Mouse (Mus musculus) kidney, postnatal 0 days (tissue): ENCODE measurements around the gene Sucnr1. TPM values are rescaled to one million over a fixed set of nuclear protein-coding genes. Genes with fewer than 3 reads are reported as not detected.

Experiments used
- ATAC-seq: fragments of 200-750 bp; cut with Nextera tagmentation; replicated peaks from 2 replicates; pipeline ENCODE4 v1.8.0; 2017; ENCODE audit warnings: low read depth, moderate number of reproducible peaks, moderate TSS enrichment, moderate library complexity; ENCODE audit not compliant: low FRiP score
- DNase-seq: peaks from one replicate; pipeline ENCODE4 v3.0.0-alpha.2; 2016; ENCODE audit warnings: low spot score
- H3K27ac ChIP-seq: fragments of 300-500 bp; sonication (generic); 2 replicates; pipeline ENCODE4 v1.5.1; 2014; ENCODE audit warnings: mild to moderate bottlenecking
- H3K27me3 ChIP-seq: fragments of 300-500 bp; sonication (generic); 2 replicates; pipeline ENCODE4 v1.6.1; 2014; ENCODE audit warnings: low read length, mixed read lengths; ENCODE audit not compliant: insufficient read depth
- H3K36me3 ChIP-seq: fragments of 300-500 bp; sonication (generic); 2 replicates; pipeline ENCODE4 v1.6.1; 2014; ENCODE audit warnings: low read length, mixed read lengths; ENCODE audit not compliant: insufficient read depth
- H3K4me1 ChIP-seq: fragments of 300-500 bp; sonication (generic); replicated peaks from 2 replicates; pipeline ENCODE4 v1.6.1; 2014; ENCODE audit warnings: antibody characterized with exemption, low read length, mixed read lengths; ENCODE audit not compliant: insufficient read depth
- H3K4me2 ChIP-seq: fragments of 300-500 bp; sonication (generic); 2 replicates; pipeline ENCODE4 v1.6.1; 2014; ENCODE audit warnings: mild to moderate bottlenecking, low read length, moderate library complexity, mixed read lengths
- H3K4me3 ChIP-seq: fragments of 300-500 bp; sonication (generic); replicated peaks from 2 replicates; pipeline ENCODE4 v1.5.1; 2014; ENCODE audit warnings: low read depth, low read length
- H3K9ac ChIP-seq: fragments of 300-500 bp; sonication (generic); 2 replicates; pipeline ENCODE4 v1.6.1; 2014; ENCODE audit warnings: low read depth, low read length
- H3K9me3 ChIP-seq: fragments of 300-500 bp; sonication (generic); replicated peaks from 2 replicates; pipeline ENCODE4 v1.6.1; 2016; ENCODE audit warnings: low read length, inconsistent platforms, mixed read lengths
- CTCF ChIP-seq: IDR thresholded peaks from 2 replicates; pipeline ENCODE4 v1.5.1; 2016; ENCODE audit warnings: antibody characterized with exemption, low read depth, mild to moderate bottlenecking, moderate library complexity
- WGBS: fragments of 180-500 bp; shearing (Covaris S2); extraction: QIAGEN DNeasy Blood & Tissue Kit; methylation state at CpG from one replicate; pipeline ENCODE4 v1.1.7; 2014; 5-methylcytosine and 5-hydroxymethylcytosine counted together
- polyA plus RNA-seq: library from polyadenylated mRNA; unstranded; fragments of >200 nt; fragmentation: Nextera tagmentation; extraction: Ambion mirVana; gene quantifications from 2 replicates; pipeline ENCODE4 v1.2.1, GENCODE M21; 2015

The Sucnr1 gene
- polyA plus RNA-seq, 1 experiment from 2014 or later: 18.8 TPM

GRCm38 (mm10) chr3:60123859-60124794 lies 42.5 kb downstream of the Sucnr1 start:
- no peaks in the 10 kb centered on the region for H3K9me3 ChIP-seq
- peak; percentile 47 for DNase-seq
- no peak overlapping the region for H3K9ac ChIP-seq
- 34% methylated on average over 9 of the region's 9 CpGs for WGBS
- H3K36me3 ChIP-seq: no peaks in the 10 kb centered on the region
- H3K4me2 ChIP-seq: no peak overlapping the region
- no peaks in the 10 kb centered on the region for H3K4me1 ChIP-seq
- no peak for TF ChIP-seq CTCF
- H3K27ac ChIP-seq: no peak overlapping the region
- no peaks in the 10 kb centered on the region for H3K27me3 ChIP-seq
- no peak overlapping the region for H3K4me3 ChIP-seq
- ATAC-seq: no peak

- 88% methylated on average over 2 of the region's 2 CpGs for WGBS
- no peak for ATAC-seq
- no peak overlapping the region for H3K9ac ChIP-seq
These were observed 44.9 kb downstream of the Sucnr1 start for GRCm38 (mm10) chr3:60126564-60126963.

GRCm38 (mm10) chr3:60128282-60128681 lies 46.6 kb downstream of the Sucnr1 start:
- TF ChIP-seq CTCF: no peak
- no peaks in the 10 kb centered on the region for H3K4me1 ChIP-seq
- DNase-seq (no peak), ATAC-seq (no peak)
- H3K4me2 ChIP-seq: no peak overlapping the region
- no peaks in the 10 kb centered on the region for H3K9me3 ChIP-seq
- H3K9ac ChIP-seq: no peak overlapping the region
- H3K36me3 ChIP-seq: no peaks in the 10 kb centered on the region
- no peaks in the 10 kb centered on the region for H3K27me3 ChIP-seq
- H3K27ac ChIP-seq: no peak overlapping the region
- no peak overlapping the region for H3K4me3 ChIP-seq
- WGBS: 72% methylated on average over 2 of the region's 2 CpGs

More at GRCm38 (mm10) chr3:60126564-60126963, 44.9 kb downstream of the Sucnr1 start:
- no peak for TF ChIP-seq CTCF
- Histone ChIP-seq H3K4me3 (no peak overlapping the region), H3K4me2 (no peak overlapping the region), H3K36me3 (no peaks in the 10 kb centered on the region), H3K9me3 (no peaks in the 10 kb centered on the region), H3K4me1 (no peaks in the 10 kb centered on the region), H3K27ac (no peak overlapping the region), H3K27me3 (no peaks in the 10 kb centered on the region)
- no peak for DNase-seq

GRCm38 (mm10) chr3:60135801-60136200 lies 54.1 kb downstream of the Sucnr1 start:
- Histone ChIP-seq H3K4me1 (no peaks in the 10 kb centered on the region), H3K4me3 (no peak overlapping the region), H3K27ac (no peak overlapping the region), H3K9me3 (no peaks in the 10 kb centered on the region), H3K36me3 (no peaks in the 10 kb centered on the region), H3K9ac (no peak overlapping the region), H3K27me3 (no peaks in the 10 kb centered on the region), H3K4me2 (no peak overlapping the region)
- TF ChIP-seq CTCF: no peak
- ATAC-seq (no peak), DNase-seq (no peak)
- WGBS: 56% methylated on average over 2 of the region's 2 CpGs

Other genes with a start within 250 kb of the Sucnr1 start
- gene Gm8298, start 220.8 kb upstream of the Sucnr1 start, polyA plus RNA-seq: not detected in 2 replicates
- gene C130079G13Rik, start 156.7 kb upstream of the Sucnr1 start, polyA plus RNA-seq: not detected in 2 replicates
- not detected in 2 replicates for gene Aadacl2, start 75.1 kb upstream of the Sucnr1 start, polyA plus RNA-seq
- 49.6 and 52.8 TPM in 2 replicates for gene Aadac, start 56.2 kb upstream of the Sucnr1 start, polyA plus RNA-seq